Mouse (Mus musculus) heart, postnatal 14 days (tissue): ENCODE measurements around the gene Kri1. TPM values are rescaled to one million over a fixed set of nuclear protein-coding genes. Genes with fewer than 3 reads are reported as not detected.
A peak's percentile ranks its signal among the peaks of the same experiment; 100 is the strongest.
"Not testable (repeated sequence)": the region's sequence is repeated elsewhere in the genome, so short reads cannot be mapped to it uniquely, and the experiment has no call there.

ENCODE experiments used
- DNase-seq, 2 experiments: peaks; one replicate each; pipeline ENCODE4 v3.0.0; 2021 to 2022
- intact Hi-C: fragments of 180-260 bp; cut with DNase I; formaldehyde crosslinking; loops from one replicate; pipeline ENCODE4 v1.15.1; 2025
- total RNA-seq, 2 experiments: library from RNA; stranded (reverse); gene quantifications; 2 replicates each; pipeline ENCODE4 v1.2.3; 2021

Kri1 gene
- total RNA-seq, 2 experiments from 2014 or later: 17.0 to 22.6 TPM

DNA sequence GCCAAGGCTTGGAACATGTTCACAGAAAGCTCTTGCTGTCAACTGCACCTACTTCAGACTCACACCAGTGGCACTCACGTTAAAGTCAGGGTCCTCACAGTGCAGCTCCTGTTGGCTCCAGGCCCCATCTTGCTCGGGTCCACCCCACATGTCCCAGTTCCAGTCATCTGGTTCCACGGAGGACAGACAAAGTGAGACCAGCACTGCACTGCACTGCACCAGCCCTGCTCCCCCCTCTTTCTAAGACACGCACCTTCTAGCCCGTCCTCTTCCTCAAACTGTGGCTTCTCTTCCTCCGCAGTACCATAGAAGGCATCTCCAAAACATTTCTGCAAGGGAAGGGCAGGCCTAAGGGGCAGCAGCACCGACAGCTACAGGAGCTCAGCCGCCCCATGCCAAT, 11.5 kb downstream of the Kri1 start:
- intact Hi-C loops: loop anchor here (5.0 kb wide), 1 partner anchor 39 kb away; the partner anchor contains the start of gene Keap1

DNA sequence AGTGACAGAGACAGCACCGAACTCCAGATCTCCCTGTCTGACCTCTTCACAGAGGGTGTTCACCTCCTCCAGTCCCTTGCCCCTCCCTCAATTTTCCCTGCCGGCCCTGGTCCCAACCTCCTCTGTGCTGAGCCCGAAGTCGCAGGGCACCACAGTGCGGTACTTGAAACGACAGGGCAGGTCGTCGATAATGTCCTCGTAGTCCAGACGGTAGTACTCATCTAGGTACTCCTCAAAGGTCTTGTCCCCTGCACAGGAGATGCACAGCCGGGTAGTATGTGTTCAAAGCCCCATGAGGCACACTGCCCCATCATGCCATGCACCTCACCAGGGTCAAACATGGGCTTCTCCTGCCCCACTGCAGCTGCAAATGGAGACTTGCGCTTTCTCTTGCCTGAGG, 12.0 kb downstream of the Kri1 start:
- DNase-seq: no peak
- intact Hi-C loops: loop anchor here (5.0 kb wide), 1 partner anchor 38 kb away; the partner anchor contains the start of gene Keap1

More for the DNA sequence above, 11.5 kb downstream of the Kri1 start:
- no peak for DNase-seq

DNA sequence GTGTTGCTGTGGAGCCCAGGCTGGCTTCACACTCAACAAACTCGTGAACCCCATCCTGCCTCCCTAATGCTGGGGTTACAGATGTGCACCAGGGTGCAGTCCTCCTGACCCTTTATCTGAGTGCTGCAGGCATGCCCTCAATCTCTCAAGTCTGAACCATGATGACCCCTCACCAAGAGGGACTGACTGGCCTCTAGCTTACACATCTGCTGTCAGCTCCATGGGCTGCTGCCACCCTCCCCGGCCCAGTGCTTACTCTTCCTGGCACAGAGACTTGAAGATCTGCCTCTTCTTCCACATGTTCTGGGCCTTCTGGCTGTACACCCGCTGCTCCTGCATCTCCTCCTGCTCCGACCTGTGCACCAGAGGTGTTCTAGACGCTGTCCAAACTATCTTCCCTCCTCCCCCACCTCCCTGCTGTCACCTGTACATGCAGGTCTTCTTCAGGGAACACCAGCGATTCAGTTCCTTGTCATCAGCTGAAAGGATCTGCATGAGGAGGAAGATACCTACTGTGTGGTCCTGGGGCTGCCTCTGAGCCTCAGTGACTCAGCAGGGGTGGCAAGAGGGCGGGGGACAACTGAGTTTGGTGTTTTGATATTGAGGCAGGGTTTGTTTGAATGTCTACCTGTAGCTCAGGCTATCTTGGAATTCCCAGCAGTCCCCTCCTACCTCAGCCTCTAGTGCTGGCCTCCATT, 12.6 kb downstream of the Kri1 start:
- intact Hi-C loops: loop anchor here (5.0 kb wide), 1 partner anchor 38 kb away; the partner anchor contains the start of gene Keap1
- DNase-seq: no peak

DNA sequence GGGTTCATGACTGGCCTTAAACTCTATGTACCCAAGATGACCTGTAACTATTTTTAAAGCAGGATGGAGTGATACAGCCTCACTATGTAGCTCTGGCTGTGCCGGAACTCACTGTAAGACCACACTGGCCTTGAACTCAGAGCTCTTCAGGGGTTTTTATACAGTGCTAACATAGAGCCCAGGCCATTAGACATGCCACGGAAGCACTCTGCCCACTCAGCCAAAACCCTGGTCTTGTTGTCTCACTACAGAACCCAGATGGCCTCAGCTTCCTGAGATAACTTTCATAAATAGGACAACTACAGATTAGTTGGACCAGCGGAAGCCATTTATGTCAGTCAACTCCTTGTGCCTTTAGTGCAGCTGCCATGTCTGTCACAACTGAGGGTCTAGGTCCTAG, 13.4 kb downstream of the Kri1 start:
- DNase-seq: no peak
- intact Hi-C loops: no loop called here

DNA sequence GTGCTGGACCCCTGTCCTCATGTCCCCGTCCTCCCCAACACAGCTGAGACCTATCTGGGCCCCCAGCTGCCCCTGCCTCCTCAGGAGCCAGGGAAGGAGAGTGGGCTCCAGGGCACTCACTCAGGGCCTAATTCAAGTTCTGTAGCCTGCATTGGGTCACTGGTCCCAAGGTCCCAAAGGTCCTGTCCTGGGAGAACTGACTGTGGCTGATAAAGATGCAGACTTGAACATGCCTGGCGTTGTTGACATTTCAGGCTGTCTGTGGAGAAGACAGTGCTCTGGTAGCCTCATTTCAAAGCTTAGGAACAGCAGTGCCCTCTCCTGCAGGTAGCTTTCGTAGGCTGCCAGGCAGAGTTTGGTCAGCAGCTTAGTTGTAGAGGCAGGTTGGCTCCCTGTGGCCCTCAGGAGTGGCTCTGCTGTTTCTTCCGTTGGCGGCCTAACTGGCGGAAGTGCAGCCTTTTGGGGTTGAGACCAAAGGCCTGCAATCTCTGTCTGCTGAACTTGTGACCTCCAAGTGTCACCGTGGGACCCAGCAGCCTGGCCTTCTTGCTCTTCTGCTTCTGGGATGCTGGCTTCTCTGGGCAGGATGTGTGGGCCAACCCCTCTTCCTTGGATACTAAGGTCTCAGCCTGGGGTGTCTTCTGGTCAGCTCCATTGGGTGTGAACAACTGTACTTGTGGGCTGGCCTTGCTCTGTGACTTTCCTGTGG, 14.1 kb downstream of the Kri1 start:
- intact Hi-C loops: no loop called here
- no peak for DNase-seq

DNA sequence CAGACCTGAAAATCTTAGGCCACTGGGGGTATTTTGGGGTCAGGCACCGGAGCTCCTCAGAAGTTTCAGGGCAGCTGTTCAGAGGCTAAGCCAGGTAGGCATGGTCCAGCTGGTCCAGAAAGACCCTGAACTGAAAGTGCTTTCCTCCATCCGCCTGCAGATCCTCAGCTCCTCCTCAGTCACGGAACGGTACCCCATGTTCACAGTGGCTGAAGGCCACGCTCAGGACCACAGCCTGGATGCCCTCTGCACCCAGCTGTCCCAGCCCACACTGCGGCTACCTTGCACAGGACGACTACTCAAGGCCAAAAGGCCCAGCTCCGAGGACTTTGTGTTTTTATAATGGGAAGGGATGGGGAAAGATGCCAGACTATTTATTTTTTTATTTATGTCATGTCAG, 14.7 kb downstream of the Kri1 start:
- intact Hi-C loops: no loop called here
- no peak for DNase-seq

DNA sequence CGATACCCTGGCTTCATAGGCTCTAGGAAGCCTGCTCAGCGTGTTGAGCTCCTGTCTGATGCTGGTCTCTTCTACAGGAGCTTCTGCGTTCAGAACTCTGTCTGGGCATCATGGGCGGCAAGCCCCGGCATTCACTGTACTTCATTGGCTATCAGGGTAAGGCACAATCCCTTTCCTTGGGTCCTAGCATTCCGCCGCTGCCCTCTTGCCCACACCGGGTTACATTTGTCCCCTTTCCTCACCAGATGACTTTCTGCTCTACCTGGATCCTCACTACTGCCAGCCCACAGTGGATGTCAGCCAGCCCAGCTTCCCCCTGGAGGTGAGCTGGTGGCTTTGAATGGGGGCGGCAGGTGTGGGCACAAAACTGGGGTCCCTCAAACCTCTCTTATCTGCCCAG, 15.4 kb downstream of the Kri1 start:
- intact Hi-C loops: no loop called here
- no peak for DNase-seq

DNA sequence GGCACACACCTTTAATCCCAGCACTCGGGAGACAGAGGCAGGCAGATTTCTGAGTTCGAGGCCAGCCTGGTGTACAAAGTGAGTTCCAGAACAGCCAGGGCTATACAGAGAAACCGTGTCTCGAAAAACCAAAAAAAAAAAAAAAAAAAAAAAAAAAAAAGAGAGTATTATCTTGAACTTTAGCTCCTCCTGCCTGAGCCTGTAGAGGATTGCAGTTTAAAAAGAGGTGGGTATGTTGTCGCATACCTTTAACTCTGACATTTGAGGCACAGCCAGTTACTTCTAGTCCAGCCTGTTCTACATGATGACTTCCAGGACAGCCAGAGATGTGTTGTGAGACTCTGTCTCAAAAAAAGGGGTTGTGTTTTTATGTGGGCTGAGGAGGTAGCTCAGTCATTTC, 18.2 kb downstream of the Kri1 start:
- DNase-seq, intact Hi-C loops: not testable (repeated sequence)

DNA sequence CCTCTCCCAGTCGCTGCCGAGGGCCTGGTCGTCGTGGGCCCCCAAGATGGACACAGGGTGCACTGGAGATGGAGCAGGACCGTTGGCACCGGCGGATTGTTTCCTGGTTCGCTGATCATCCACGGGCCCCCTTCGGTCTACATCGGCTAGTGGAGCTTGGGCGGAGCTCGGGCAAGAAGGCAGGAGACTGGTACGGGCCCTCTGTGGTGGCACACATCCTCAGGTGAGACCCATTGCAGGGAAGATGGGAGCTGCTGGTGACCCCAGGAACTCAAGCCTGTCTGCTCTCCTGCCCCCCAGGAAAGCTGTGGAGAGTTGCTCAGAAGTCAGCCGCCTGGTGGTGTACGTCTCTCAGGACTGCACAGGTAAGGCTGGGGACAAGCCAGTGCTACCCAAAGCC, 19.5 kb downstream of the Kri1 start:
- no peak for DNase-seq
- intact Hi-C loops: no loop called here

DNA sequence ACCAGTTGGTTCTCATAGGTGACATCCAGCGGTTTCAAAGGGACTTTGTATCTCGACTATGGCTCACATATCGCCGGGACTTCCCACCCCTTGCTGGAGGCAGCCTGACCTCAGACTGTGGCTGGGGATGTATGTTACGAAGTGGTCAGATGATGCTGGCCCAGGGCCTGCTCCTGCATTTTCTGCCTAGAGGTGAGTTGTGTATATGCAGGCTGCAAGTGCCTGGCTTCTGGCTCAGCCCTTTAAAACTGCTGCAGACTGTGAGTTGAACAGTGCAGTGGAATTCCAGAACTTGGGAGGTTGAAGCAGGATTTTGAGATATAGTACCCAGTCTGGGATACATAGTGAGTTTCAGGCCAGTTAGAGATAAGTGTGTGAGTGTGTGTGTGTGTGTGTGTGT, 20.9 kb downstream of the Kri1 start:
- intact Hi-C loops: loop anchor here (2.0 kb wide), 1 partner anchor 18 kb away; no protein-coding TSS in a partner anchor
- DNase-seq: no peak

DNA sequence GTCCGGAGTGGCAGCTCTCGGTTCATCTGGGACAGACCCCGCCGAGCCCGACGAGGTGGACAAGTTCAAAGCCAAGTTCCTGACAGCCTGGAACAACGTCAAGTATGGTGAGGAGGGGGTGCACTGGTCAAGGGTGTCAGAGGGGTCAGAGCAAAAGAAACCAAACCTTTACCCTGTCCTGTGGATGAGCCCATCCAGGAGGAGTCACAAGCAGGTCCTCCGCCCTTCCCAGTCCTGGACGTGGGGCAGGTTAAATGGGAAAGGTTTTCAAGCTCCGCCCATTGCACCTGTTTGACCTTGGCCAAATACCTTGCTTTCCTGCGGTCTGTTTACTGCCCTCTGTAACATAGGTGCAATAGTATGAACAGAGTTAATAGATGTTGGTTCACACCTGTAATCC, 22.2 kb downstream of the Kri1 start:
- intact Hi-C loops: loop anchor here (2.0 kb wide), 1 partner anchor 19 kb away; no protein-coding TSS in a partner anchor
- no peak for DNase-seq

DNA sequence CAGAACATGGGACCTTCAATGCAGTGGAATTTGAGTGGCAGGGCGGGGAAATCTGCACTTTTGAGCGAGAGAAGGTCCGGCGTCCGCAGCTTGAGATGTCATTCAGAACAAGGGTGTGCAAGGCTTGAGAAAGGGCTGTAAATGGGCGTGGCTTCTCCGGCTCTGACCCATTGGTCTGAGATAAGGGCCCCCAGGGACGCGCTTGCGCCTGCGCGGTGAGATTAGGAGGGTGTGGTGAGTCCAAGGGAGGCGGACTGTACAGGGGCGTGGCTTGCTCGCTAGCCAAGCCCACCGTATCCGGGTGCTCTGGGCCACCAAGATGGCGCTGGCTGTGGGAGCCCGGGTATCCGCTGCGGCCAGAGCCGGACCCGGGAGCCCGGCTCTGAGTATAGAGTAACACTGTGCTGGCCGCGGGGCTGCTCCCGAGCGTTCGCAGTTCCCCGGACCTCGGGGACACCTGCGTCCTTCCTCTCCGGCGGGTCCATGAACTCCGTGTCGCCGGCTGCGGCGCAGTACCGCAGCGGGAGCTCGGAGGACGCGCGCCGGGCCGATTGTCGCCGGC, 22.7 kb downstream of the Kri1 start, which contains the start of gene Atg4d:
Gene Atg4d (plus strand): TSS at position 294 of the 562 bp plus-strand sequence.
- intact Hi-C loops: no loop called here
- peak; percentile 99 for DNase-seq

DNA sequence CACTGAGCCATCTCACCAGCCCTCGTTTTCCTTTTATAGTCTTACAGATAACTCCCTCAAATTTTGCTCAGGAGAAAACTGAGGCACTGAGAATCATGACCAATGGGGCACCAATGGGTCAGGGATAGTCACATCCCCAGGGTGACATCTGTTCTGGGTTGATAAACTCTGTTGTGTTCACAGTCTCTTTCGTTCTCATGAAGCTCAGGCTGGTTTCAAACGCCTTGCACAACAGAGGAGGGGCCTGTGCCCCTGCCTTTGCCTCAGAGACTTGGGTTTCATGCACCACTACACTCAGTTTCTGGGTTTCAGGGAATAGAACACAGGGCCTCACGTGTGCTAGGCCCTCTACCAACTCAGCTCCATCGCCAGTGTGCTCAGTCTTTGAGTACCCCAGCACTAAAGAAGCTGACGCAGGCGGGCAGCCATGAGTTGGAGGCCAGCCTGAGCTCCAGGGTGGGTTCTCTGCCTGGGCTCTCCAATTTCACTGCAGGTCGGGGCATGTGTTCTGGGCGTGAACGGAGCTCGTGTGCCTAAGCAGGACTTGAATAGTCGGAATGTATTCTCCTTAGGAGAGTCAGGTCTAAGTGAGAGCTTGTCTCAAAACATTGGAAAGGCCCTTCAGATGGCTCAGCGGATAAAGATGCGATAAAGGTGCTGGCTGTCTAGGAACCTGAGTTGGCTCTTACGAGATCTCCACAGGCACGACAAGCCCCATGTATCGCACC, 23.3 kb downstream of the Kri1 start:
- intact Hi-C loops: no loop called here
- no peak for DNase-seq

DNA sequence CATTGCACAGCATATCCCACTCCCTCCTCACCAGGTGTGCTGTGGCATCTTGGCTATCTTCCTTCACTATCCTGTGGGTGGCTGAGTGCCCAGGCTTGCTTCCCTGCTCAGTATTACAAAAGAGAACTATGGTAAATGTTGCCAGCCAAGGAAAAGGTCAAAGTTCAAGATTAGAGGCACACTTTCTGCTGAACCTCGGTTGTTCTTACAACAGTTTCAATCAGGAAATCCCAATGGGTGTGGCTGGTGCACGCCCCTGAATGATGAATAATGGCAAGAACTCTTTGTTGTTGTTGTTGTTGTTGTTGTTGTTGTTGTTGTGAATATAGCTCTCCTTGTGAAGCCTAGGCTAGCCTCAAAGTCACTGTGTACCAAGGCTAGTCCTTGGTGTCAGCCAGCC, 25.9 kb downstream of the Kri1 start:
- DNase-seq: no peak
- intact Hi-C loops: loop anchor here (2.0 kb wide), 1 partner anchor 19 kb away; no protein-coding TSS in a partner anchor

DNA sequence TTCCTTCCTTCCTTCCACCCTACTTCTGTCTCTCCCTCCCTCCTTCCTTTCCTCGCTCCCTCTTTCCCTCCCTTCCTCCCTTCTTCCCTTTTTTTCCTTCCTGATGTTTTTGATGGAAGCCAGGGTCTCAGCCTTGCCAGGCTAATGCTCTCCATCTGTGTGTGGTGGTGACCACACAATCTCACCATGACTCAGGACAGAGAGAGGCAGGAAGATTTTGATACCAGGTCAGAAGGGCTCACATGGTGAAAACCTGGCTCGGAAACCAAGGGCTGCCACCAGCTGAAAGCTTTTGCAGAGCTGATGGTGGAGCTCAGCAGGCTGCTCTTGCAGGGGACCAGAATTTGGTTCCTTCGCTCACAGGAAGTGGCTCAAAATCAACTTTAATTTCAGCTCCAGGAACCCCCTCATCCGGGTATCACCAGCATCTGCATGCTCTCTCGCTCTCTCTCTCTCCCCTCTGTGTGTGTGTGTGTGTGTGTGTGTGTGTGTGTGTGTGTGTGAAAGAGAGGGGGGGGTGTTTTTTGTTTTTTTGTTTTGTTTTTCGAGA, 27.2 kb downstream of the Kri1 start:
- no peak for DNase-seq
- intact Hi-C loops: no loop called here

DNA sequence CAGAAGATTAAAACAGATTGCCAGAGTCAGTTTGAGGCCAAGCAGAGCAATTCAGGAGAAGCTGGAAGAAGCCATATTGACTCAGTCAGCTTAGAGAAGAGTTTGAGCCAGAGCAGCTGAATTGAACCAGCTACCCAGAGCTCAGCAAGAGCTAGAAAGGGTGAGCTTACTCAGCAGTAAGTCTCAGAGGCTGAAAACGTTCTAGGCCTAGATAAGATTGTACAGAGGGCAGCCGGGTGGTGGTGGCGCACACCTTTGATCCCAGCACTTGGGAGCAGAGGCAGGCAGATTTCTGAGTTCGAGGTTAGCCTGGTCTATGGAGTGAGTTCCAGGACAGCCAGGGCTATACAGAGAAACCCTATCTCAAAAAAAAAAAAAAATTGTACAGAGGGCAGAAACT, 31.4 kb downstream of the Kri1 start:
- intact Hi-C loops, DNase-seq: not testable (repeated sequence)

DNA sequence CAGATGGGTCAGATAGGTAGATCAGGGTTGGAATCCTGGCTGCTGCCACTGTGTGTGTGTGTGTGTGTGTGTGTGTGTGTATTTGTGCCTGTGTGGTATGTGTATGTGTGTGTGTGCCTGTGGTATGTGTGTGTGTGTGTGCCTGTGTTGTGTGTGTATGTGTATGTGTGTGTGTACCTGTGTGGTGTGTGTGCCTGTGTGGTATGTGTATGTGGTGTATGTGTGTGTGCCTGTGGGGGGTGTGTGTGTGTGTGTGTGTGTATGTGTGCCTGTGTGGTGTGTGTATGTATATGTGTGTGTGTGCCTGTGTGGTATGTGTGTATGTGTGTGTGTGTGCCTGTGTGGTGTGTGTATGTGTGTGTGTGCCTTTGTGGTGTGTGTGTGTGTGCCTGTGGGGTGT, 33.1 kb downstream of the Kri1 start:
- intact Hi-C loops: no loop called here
- DNase-seq: no peak

DNA sequence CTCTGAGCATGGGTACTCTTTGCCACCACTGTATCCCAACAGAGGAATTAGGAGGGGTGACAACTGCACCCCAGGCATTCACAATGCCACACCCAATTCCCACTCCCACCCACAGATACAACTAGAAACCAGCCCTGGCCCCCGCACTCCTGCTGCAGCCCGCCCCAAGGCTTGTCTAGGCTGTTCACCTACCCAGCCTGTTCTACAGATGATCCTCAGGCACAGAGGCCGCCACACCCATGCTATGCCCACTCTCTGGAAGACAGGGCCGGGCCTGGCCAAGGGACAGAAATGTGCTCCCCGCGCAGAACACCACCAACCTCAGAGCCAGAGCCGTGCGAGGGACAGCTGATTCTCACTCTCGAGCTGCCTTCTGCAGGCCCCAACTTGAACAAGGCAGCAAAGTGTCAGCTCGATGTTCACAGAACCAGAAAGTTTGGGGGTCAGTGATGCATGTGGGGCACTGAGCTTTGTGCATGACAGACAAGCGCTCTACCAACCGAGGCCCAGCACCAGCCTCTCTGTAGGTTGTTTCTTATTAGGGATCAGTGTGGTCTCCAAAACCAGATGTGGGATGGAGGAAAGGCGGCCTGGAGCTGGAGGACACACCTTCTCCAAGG, 36.5 kb downstream of the Kri1 start:
- intact Hi-C loops: no loop called here
- no peak for DNase-seq

DNA sequence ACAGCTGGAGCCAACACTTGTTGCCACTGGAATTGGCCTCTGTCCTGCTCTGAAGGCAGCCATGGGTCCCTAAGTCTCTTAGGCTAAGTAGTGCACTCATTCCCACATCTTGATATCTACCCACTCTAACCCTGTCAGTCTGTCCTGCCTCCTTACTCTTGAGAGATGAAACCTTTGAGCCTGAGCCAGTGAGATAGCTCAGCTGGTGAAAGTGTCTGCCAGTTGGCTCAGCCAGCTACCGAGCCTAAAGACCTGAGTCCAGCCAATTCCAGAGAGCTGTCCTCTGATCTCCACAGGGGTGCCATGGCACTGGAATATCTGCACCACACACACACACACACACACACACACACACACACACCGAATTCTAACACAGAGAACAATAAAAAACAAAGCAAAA, 37.3 kb downstream of the Kri1 start:
- peak in 1 of 2 experiments; percentile 37 for DNase-seq
- intact Hi-C loops: no loop called here
